Mouse (Mus musculus) forebrain, embryonic 14.5 days (tissue): Measurements from ENCODE around the gene 5730480H06Rik. TPM values are rescaled to one million over a fixed set of nuclear protein-coding genes. Genes with fewer than 3 reads are reported as not detected.

Experiments used
- ATAC-seq: fragments of 200-750 bp; cut with Nextera tagmentation; 2 replicates; pipeline ENCODE4 v1.8.0; 2017; ENCODE audit warnings: mild to moderate bottlenecking, moderate library complexity
- DNase-seq: peaks from one replicate; pipeline ENCODE4 v3.0.0-alpha.2; 2015; ENCODE audit warnings: low spot score
- H3K27ac ChIP-seq: fragments of 300-500 bp; sonication (generic); 2 replicates; pipeline ENCODE4 v1.5.1; 2014; ENCODE audit warnings: low read depth, mild to moderate bottlenecking, control low read depth, low read length, moderate library complexity
- H3K27me3 ChIP-seq: fragments of 300-500 bp; sonication (generic); replicated peaks from 2 replicates; pipeline ENCODE4 v1.6.1; 2014; ENCODE audit warnings: low read length, control low read depth, mixed read lengths; ENCODE audit not compliant: control insufficient read depth, insufficient read depth
- H3K36me3 ChIP-seq: fragments of 300-500 bp; sonication (generic); 2 replicates; pipeline ENCODE4 v1.6.1; 2014; ENCODE audit warnings: low read length, control low read depth; ENCODE audit not compliant: control insufficient read depth, insufficient read depth
- H3K4me1 ChIP-seq: fragments of 300-500 bp; sonication (generic); 2 replicates; pipeline ENCODE4 v1.6.1; 2014; ENCODE audit warnings: antibody characterized with exemption, low read length, control low read depth; ENCODE audit not compliant: control insufficient read depth, insufficient read depth
- H3K4me2 ChIP-seq: fragments of 300-500 bp; sonication (generic); 2 replicates; pipeline ENCODE4 v1.6.1; 2014; ENCODE audit warnings: mild to moderate bottlenecking, control low read depth, low read length
- H3K4me3 ChIP-seq: fragments of 300-500 bp; sonication (generic); 2 replicates; pipeline ENCODE4 v1.5.1; 2014; ENCODE audit warnings: low read depth, low read length, control low read depth
- H3K9ac ChIP-seq: fragments of 300-500 bp; sonication (generic); 2 replicates; pipeline ENCODE4 v1.6.1; 2014; ENCODE audit warnings: mild to moderate bottlenecking, low read length, control low read depth, moderate library complexity
- H3K9me3 ChIP-seq: fragments of 300-500 bp; sonication (generic); replicated peaks from 2 replicates; pipeline ENCODE4 v1.6.1; 2016; ENCODE audit warnings: low read length, control low read depth, mixed read lengths; ENCODE audit not compliant: control insufficient read depth
- WGBS: fragments of 180-500 bp; shearing (Covaris S2); extraction: QIAGEN DNeasy Blood & Tissue Kit; methylation state at CpG from one replicate; pipeline ENCODE4 v1.1.7; 2014; 5-methylcytosine and 5-hydroxymethylcytosine counted together
- polyA plus RNA-seq: library from polyadenylated mRNA; unstranded; fragments of >200 nt; fragmentation: Nextera tagmentation; extraction: Ambion mirVana; gene quantifications from 2 replicates; pipeline ENCODE4 v1.2.1, GENCODE M21; 2014

Gene 5730480H06Rik
- polyA plus RNA-seq, 1 experiment from 2014 or later, result 20.2 TPM

DNA sequence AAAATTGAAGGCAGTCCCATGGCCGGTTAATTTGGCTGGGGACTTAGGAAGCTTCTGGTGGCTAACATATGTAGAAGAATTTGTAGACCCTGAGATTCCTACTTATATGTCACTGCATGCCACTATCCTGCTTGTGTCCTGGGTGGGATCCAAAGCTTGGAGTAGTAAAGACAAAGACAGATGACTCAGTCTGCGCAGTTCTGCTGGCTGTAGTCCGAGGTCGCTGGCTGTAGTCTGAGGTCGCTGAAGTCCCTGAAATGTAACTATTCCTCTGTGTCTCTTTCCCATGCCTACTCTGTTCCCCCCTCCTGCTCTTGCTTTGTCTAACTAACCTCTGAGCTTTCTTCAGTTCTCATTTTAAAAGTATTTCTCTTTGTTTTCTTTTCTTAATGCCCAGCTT, 82.6 kb downstream of the 5730480H06Rik start:
- Histone ChIP-seq H3K27ac (no peak overlapping the region), H3K4me3 (no peak overlapping the region), H3K9me3 (no peaks in the 10 kb centered on the region), H3K27me3 (no peaks in the 10 kb centered on the region), H3K4me1 (no peaks in the 10 kb centered on the region), H3K4me2 (no peak overlapping the region), H3K36me3 (no peaks in the 10 kb centered on the region), H3K9ac (no peak overlapping the region)
- no peak for ATAC-seq
- WGBS, result 73% methylated on average over 5 of the region's 5 CpGs
- DNase-seq, result no peak

DNA sequence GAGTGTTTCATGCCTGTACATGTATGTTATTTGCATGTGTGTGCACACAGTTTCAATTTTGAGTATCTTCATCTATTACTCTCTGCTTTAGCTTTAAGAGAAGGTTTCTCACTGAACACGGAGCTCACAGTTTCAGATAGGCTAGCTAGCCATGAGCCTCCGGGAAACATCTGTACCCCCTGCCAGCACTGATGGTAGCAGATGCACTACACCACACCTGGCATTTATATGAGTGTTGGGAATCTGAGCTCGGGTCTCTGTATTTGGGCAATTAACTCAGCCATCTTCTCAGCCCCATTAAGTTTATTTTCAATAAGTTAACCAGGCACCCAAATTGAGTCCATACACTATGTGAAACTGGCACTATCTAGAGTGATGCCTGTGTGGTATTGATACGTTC, 83.7 kb downstream of the 5730480H06Rik start:
- no peak overlapping the region for H3K4me3 ChIP-seq
- no peak overlapping the region for H3K9ac ChIP-seq
- ATAC-seq (no peak), DNase-seq (no peak)
- no peaks in the 10 kb centered on the region for H3K36me3 ChIP-seq
- H3K27me3 ChIP-seq, result no peaks in the 10 kb centered on the region
- 82% methylated on average over 4 of the region's 4 CpGs for WGBS
- H3K27ac ChIP-seq, result no peak overlapping the region
- H3K4me1 ChIP-seq, result no peaks in the 10 kb centered on the region
- H3K9me3 ChIP-seq, result no peaks in the 10 kb centered on the region
- no peak overlapping the region for H3K4me2 ChIP-seq

DNA sequence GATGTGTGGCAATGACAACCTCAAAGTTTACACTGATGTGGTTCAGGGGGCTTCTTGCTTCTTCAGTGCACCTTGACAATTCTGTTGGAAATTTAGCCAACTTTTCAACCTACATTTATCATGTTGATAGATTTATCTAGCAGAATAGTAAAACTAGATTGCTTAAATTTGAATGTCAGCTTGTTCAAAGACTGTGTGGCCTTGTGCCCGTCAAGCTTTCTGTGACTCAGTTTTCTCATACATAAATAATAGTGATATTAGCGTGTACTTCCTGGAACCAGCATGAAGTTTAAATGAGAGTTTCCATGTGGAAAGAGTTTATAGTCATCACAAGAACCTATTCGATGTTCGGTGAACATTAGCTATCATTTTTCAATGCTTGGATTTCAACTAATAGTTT, 84.5 kb downstream of the 5730480H06Rik start:
- Histone ChIP-seq H3K4me2 (no peak overlapping the region), H3K4me3 (no peak overlapping the region), H3K36me3 (no peaks in the 10 kb centered on the region), H3K9me3 (no peaks in the 10 kb centered on the region), H3K4me1 (no peaks in the 10 kb centered on the region), H3K27me3 (no peaks in the 10 kb centered on the region), H3K27ac (no peak overlapping the region), H3K9ac (no peak overlapping the region)
- ATAC-seq (no peak), DNase-seq (no peak)
- WGBS, result 97% methylated on average over 4 of the region's 4 CpGs

DNA sequence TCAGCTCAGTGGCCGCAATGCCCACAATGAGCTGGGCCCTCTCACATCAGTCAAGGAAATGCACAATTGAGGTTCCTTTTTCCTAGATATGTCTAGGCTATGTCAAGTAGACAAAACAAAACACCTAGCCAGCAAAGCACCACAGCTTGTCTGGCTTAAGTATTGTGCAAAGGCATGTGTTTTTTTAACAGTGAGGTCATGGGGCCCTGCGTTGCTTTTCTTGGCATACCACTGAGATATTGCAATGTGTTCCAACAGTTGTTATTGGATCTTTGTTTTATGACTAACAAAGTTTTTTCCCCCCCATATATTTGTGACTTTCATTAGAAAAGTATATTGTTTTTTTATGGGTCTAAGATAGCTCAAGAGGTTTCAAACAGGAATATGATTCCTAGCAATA, 92.0 kb downstream of the 5730480H06Rik start:
- Histone ChIP-seq H3K4me3 (no peak overlapping the region), H3K4me2 (no peak overlapping the region), H3K27ac (no peak overlapping the region), H3K9me3 (no peaks in the 10 kb centered on the region), H3K4me1 (no peaks in the 10 kb centered on the region), H3K27me3 (no peaks in the 10 kb centered on the region), H3K36me3 (no peaks in the 10 kb centered on the region), H3K9ac (no peak overlapping the region)
- no peak for DNase-seq
- no peak for ATAC-seq
- 94% methylated on average over 2 of the region's 2 CpGs for WGBS

DNA sequence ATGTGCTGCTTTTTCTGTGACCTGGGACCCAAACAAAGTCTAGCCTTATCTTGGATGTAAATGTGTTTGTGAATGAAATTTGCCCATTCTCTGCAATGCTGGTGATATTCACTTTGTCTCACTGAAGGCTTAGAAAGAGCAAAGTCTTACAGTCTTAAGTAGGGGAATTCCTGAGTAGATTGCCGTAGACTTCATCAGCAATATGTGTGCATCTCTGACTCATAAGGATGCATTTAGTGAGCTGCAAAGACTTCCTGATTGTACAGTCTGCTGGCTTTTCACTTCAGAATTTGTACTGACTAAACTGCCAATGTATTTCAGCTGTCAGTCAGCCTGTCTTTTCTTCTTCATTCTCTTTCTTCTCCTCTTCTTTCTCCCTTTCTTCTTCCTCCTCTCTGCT, 94.2 kb downstream of the 5730480H06Rik start:
- H3K27ac ChIP-seq, result no peak overlapping the region
- no peaks in the 10 kb centered on the region for H3K36me3 ChIP-seq
- no peaks in the 10 kb centered on the region for H3K27me3 ChIP-seq
- no peaks in the 10 kb centered on the region for H3K9me3 ChIP-seq
- DNase-seq (no peak), ATAC-seq (no peak)
- no peak overlapping the region for H3K4me3 ChIP-seq
- WGBS, result 100% methylated on average over 1 of the region's 1 CpGs
- no peak overlapping the region for H3K9ac ChIP-seq
- H3K4me1 ChIP-seq, result no peaks in the 10 kb centered on the region
- no peak overlapping the region for H3K4me2 ChIP-seq

DNA sequence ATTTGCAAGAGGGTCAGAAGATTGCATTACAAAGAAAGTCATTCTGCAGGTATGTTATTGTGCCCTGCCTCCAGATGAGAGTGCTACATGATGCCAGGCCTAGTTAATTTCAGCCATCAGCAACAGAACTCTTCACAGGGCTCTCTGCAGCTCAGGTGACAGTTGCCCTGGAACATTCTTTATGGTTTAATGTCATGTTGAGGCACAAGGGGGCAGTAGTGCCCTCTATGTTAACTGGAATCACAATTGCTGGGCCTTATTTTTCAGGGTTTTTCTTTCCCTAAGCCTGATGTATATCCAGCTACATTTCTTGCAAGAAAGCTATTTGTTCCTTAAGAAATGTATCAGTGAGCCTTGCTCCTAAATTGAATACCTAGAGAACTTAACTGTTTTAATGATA, 102.7 kb downstream of the 5730480H06Rik start:
- H3K4me1 ChIP-seq, result no peaks in the 10 kb centered on the region
- H3K36me3 ChIP-seq, result no peaks in the 10 kb centered on the region
- H3K4me2 ChIP-seq, result no peak overlapping the region
- H3K9ac ChIP-seq, result no peak overlapping the region
- H3K27me3 ChIP-seq, result no peaks in the 10 kb centered on the region
- no peak overlapping the region for H3K27ac ChIP-seq
- H3K9me3 ChIP-seq, result no peaks in the 10 kb centered on the region
- DNase-seq (peak; percentile 77), ATAC-seq (peak; percentile 69)
- no peak overlapping the region for H3K4me3 ChIP-seq

DNA sequence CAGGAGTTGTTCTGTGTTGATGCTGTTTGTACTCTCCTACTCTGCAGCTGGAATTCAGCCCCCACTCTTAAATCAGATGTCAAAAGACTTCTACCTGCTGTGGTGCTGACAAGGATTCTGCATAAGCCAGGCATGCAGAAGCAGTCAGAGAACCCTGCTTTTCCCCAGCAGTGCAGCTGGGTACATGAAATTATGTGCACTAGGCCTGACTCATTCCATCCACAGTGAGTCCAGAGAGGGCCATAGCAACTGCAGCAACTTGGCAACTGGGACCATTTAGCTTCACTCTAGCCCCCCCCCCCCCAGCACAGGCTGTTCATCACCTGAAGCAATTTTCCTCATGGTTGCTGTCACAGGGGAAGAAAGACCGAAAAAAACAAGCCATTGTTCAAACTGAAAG, 121.1 kb downstream of the 5730480H06Rik start:
- no peaks in the 10 kb centered on the region for H3K27me3 ChIP-seq
- H3K9ac ChIP-seq, result no peak overlapping the region
- no peak overlapping the region for H3K27ac ChIP-seq
- DNase-seq (no peak), ATAC-seq (no peak)
- H3K9me3 ChIP-seq, result no peaks in the 10 kb centered on the region
- H3K4me1 ChIP-seq, result no peaks in the 10 kb centered on the region
- H3K36me3 ChIP-seq, result no peaks in the 10 kb centered on the region
- 73% methylated on average over 1 of the region's 1 CpGs for WGBS
- H3K4me2 ChIP-seq, result no peak overlapping the region
- H3K4me3 ChIP-seq, result no peak overlapping the region

DNA sequence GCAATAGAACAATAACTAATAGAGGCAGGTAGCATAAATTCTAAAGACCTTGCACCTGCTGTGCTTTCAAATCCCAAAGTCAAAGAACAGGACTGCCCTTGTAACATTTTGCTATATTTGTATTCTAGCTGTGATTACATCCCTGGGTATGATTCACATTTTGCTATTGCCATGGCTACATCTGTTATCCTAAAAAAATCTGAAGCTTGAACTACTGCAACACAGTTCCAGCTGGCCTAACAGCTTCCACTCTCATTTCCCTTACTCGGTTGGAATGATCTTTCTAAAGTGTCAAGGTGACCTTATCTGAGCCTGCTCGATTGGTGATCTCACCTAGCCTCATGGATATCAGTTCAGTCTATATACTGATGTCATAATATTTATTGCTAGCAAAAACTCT, 132.5 kb downstream of the 5730480H06Rik start:
- Histone ChIP-seq H3K27ac (no peak overlapping the region), H3K27me3 (no peaks in the 10 kb centered on the region), H3K4me1 (no peaks in the 10 kb centered on the region), H3K4me2 (no peak overlapping the region), H3K9ac (no peak overlapping the region), H3K36me3 (no peaks in the 10 kb centered on the region), H3K9me3 (no peaks in the 10 kb centered on the region), H3K4me3 (no peak overlapping the region)
- ATAC-seq (no peak), DNase-seq (no peak)
- WGBS, result 88% methylated on average over 2 of the region's 2 CpGs
